Mouse (Mus musculus) urinary bladder, postnatal 25 days (tissue): ENCODE data around the gene Supv3l1.
"Not testable (repeated sequence)": the region's sequence is repeated elsewhere in the genome, so short reads cannot be mapped to it uniquely, and the experiment has no call there.

Experiments used
- DNase-seq: peaks from one replicate; pipeline ENCODE4 v3.0.0; 2022; ENCODE audit warnings: low spot score

Gene Supv3l1

DNA sequence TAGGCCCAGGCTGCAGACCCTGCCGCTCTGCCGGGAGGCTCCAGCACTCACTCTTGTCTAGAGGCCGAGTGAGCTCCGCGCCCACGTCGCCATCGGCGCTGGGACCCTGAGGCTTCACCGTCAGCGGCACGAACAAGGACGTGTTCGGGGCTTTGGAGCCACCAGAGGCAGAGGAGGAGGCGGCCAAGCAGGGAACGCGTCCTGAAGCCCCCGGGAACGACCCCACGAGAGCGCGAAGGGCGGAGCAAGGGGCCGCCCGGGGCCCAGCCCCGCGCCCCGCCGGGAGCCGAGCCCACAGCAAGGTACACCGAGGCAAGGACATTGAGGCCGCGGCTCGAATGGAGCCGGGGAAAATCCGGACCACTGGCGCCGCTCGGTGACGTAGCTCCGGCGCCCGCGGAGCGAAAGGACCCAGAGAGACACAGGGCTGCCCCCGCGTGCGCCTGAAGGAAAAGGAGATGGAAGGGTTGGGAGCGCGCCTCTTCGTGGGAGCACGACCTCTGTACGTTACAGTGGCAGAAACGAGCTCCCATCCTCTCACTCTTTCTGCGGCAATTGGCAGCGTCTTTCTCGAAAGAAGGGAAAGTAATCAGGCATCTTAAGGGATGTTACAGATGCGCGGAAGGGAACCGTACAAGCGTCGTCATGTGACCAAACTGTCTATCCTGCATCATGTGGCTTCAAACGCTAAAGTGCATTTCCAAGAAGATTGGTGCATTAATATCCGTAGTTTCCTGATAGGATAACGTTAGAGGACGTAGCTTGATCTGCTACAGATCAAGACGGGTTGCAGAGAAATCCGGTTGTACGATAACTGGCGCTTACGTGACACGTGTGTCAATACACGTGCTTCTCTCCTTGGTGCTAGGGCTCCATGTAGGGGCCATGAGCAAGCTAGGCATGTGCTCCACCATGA is at the start of gene Supv3l1, which contains the start of gene 4930507D05Rik:
Gene Supv3l1 (minus strand): TSS at position 375 of the 916 bp plus-strand sequence.
Gene 4930507D05Rik (plus strand): TSS at position 126 of the 916 bp plus-strand sequence.
- peak; percentile 96 for DNase-seq

DNA sequence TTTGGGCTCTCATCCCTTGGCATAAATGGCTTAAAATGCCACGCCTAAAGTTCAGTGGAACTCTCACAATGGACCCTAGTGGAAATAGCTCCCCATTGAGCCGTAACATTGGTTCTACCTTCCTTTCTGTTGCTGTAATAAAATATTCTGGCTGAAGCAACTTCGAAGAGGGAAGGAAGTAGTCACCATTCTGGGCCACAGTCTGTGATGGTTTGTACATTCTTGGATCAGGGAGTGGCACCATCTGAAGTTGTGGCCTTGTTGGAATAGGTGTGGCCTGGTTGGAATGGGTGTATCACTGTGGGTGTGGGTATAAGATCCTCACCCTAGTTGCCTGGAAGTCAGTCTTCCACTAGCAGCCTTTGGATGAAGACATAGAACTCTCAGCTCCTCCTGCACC is 42.1 kb upstream of the Supv3l1 start:
- DNase-seq, result not testable (repeated sequence)

DNA sequence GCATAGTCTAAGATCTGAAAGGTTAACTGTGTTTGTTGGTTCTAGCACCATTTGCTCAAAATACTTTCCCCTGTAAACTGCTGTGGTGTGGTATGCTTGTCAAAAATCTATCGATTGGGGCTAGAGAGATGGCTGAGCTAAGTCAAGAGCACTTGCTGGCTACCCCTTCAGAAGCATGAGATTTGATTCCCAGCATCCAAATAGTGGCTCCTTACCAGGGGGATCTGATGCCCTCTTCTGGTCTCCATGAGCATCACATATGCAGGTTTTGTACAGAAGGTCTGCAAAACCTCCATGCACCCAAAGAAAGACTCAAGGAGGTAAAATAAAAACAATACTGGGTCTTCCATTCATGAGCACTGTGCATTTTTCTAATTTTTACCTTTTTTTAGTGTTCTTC is 38.7 kb upstream of the Supv3l1 start:
- DNase-seq, result no peak

DNA sequence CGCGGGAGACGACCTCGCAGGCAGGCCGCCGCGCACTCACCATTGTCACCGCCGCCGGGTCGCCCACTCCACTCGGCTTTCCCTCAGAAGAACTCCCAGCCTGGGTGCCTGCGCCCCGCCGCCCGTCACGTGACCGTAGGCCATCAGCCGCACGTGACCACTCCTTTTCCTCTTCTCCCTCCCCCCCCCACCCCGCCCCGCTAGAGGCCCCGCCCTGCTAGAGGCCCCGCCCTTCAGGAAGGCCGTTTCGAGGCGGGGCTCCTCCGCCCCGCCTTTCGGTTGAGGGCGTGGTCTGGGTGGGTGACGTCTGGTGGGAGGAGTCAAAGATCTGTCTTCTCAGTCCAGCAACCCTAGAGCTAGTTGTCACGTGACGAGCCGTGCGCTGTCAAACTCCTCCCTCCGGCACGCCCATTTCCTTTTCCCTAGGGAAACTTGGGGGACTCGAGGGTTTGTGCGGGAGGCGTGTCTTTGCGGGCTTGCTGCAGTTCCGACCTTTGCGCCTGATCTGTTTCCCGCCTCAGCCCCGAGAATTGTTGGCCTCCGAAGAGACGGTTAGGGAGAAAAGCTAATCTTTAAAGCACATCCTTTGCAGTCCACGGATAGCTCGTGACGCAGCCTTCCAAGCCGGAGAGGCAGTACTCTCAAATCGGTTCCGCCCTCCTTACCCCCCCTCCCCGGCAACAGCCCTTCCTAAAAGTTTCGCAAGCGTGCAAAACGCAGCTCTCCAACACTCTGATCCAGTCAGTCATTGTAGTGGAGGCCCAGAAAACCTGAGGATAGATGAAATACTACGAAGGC is 37.3 kb upstream of the Supv3l1 start, which contains the start of gene Vps26a:
Gene Vps26a (minus strand): TSS at position 188 of the 798 bp plus-strand sequence.
- peak; percentile 97 for DNase-seq

DNA sequence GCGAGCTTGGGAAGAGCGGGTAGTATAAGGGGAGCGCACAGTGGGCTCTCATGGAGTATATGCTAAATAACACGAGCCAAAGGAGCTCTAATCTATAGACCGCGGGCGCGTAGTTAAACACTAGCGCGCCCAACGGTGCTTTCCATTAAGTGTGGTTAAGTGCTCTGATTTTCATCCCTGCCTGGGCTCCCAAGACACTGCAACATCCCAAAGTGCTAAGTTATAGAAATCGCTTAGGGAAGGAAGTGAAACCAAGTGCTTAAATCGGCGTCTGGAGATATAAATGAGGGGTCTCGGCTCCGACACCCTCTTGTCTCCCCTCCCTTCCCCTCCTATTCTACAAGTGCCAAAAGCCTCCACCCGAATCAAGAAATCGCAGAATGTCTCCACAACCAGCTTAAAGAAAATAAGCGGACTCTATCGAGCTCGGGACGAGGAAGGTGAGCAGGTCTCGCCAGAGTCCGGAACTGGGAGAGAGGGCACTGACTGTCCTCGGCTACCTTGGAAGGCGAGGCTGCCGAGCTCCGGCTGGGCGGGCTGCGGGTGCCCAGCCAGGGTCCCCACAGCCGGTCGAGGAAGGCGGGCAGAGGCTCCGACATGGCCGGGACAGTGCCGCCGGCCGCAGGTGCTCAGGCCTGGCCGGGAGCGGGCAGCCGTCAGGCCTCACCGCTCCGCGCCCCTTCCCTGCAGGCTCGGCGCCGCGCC is 36.5 kb upstream of the Supv3l1 start:
- peak; percentile 17 for DNase-seq

DNA sequence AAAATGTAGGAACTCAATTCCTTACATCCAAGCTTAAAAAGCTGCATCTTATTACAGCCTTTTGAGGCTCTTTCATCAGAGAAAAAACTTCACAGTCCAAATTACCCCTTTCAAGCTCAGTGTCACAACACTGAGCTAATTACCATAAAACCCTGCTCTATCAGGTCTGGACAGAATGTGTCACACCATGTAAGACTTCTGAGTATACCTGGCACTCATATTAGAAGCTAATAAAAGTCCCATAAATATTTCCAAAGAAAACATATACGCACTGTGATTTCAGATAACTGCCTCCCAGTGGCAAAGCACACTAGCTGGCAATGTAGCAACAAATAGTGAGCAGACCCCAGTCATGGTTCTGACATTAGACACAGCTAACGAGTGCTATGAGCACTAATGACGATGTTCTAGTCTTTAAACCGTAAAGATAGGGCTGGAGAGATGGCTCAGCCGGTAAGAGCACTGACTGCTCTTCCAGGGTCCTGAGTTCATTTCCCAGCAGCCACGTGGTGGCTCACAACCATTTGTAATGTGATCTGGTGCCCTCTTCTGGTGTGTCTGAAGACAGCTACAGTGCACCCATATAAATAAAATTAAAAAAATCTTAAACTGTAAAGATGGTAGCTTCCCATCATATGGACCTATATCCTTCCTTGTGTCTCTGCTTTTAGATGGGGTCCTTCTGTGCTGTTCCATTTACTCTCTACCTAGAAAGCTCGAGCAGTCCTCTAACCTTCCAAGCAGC is 31.7 kb upstream of the Supv3l1 start:
- DNase-seq, result no peak

DNA sequence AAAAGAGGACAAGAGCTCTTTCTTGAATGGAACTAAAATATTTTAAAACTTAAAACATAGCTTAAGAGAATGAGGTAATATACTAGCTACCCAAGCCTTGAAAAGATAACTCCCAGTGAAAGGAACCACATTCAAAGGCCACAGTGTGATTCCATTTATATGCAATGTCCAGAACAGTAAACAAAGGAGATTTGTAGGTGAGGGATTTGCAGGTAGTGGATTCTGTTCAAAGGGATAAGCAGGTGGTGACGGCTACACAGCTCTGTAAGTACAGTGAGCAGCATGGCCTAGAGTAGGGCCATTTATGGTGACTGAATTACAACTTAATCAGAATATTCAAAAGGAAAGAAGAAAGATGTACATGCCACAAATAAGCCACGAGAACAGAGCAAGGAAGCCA is 27.4 kb upstream of the Supv3l1 start:
- no peak for DNase-seq

DNA sequence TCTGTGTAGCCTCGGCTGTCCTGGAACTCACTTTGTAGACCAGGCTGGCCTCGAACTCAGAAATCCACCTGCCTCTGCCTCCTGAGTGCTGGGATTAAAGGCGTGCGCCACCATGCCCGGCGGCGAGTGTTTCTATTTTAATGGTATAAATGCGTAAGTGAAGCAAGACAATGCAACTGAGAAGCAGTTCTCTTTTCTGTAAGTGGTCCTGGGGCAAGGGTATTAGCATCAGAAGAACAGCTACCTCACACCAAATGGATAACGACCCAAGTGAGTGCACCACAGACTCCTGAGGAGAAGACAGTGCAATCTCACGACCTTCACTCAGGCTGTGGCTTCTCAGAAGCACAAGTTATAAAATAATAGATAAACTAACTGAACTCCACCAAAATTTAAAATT is 25.4 kb upstream of the Supv3l1 start:
- DNase-seq, result no peak

DNA sequence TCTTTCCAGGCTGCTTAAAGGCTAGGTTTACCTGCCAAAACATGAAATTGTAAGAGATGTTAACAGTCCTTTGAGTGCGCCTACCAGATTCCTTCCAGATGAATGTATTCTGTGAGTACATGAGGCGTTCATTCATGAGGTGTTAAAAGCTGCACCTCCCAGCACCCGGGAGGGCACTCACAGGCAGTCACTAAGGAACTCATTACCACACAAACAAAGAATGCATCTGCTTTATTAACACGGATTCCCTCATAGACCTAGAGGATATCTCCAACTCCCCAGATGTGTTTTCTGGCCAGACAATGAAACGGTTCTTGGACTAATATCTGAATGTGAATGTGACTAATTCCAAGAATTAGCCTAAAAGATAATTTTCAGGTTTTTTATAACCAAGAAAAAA is 21.6 kb upstream of the Supv3l1 start:
- DNase-seq, result no peak

DNA sequence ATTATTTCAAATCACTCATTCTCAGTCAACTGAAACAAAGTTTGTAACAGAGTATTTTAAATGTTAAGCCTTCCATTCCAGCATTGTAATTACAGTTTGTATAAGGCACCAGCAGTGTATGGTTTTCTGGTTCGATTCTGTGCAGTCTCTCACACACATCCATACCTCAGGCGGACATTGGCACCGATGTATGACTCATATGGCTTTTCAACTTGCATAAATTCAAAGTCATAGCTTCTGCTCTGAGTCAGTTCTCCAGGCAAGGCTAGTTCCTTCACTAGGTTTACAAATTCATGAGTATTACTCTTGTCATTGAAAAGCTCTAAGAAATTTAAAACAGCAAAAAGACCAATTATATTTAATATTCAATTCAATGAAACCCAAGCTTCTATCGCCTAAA is 20.2 kb upstream of the Supv3l1 start:
- no peak for DNase-seq

DNA sequence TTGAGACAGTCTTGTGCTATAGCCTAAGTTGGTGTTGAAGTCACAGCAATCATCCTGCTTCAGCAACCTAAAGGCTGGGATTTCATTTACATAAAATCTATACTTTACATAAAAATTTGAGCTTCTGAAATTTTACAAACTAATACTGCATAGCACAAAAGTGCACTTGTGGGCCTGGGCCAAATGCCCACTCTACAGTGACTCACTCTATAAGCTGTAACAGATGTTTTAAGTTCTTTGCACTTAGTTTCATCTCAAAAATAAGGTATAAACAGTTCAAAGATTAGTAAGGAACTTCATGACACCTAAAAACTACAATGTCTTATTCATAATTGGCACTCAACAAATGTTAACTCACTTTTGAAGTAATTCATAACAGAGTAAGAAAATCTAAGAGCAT is 11.8 kb upstream of the Supv3l1 start:
- DNase-seq, result no peak

DNA sequence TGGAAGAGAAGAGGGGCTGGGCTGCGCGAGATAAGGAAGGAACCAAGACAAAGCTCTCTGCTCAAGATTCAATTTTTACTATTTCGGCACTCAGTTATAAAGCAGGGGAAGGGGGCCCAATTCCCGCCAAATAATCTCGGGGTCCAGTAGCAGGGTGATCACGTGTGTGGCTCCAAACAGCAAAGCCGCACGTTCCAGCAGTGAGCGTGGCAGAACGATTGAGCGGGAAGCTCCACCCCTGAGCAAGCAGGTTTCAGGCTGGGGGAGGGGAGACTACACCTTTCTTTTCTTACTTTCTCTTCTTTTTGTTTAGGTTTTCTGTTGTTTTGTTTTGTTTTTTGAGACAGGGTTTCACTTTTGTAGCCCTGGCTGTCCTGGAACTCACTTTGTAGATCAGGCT is 2.5 kb upstream of the Supv3l1 start:
- not testable (repeated sequence) for DNase-seq

DNA sequence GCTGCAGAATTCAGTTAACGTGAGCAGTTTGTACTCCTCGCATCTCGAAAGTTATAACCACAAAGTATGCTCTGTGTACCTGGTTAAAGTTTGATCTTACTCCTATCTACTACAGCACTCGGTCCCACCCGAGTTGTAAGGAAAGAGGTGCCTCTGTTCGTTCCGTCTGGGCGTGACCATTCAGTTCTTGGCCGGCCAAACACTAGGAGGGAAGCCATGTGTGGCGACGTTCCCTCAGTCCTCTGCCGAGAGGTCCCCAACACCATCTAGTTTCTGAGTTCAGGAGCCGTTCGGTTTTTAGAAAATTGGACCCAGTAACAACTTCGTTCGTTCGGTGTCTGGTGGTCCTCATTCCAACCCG is 722 bp upstream of the Supv3l1 start:
- peak; percentile 7 for DNase-seq

DNA sequence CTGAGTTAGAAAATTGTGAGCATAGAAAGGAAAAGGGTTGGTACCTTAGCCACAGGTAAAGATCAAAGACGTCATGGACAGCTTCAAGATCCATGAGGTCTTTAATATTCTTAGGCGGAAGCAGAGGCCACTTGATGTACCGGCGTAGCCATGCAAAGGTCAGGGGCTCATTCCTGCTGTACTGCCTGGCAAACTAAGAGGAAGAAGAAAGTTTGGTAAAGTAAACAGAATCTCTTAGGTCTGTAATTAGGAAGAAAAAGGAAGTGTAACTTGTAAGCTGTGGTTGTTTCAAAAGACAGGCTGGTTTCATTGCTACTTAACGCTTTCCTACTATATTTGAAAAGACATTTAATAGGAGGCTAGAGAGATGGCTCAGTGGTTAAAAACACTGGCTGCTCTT is 19.1 kb downstream of the Supv3l1 start:
- no peak for DNase-seq

DNA sequence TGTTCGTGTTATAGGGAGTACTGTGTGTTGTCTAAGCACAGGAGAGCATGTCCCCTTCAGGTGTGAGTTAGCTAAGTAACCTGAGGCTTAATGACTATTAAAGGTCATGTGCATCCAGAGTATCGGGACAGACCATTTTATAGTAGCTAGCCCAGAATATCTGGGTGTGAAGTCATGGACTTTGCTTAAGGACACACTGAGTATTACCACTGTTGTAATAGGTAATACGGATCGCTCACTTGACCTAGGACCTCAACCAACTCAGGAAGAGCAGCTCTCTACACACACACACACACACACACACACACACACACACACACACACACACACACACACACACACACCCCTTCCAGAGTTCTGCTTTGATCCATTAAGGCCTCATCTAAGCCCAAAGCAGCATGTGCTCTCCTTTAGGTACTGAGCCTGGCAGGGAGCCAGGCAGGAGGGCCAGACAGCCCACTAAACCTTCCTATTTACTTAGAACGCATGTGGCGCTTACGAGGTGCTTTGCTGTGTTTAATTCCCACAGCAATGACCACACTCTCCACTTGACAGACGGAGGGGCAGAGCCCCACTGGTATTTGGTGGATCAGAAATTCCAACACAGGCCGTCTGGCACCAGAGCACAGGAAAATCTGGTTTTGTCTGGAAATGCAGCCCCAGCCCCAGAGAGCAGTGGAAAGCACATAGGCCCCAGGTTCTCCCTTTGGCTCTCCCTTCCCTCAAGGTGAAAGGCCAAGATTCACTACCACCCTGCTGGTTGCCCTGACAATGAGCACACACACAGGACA is 24.3 kb downstream of the Supv3l1 start:
- no peak for DNase-seq

DNA sequence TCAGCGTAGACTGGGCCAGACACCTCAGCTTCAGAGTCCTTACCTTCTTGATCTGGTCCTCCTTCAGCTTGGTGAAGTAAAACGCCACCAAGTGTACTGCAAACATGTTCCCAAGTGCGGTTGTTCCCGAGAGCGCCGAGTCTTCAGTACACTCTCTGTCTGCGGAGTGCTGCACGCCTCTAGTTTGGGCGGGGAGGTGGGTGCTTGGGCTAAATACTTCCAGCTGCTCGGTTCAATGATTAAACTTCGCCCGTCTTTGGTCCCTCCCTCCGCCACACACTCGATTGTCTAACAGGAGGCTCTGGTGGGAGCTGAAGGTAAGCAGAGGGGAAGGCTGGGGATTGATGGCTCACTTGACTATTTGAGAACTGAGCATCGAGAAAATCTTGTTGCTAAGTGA is 27.3 kb downstream of the Supv3l1 start, which contains the start of gene Hkdc1:
Gene Hkdc1 (minus strand): TSS at position 237 of the 400 bp plus-strand sequence.
- no peak for DNase-seq

DNA sequence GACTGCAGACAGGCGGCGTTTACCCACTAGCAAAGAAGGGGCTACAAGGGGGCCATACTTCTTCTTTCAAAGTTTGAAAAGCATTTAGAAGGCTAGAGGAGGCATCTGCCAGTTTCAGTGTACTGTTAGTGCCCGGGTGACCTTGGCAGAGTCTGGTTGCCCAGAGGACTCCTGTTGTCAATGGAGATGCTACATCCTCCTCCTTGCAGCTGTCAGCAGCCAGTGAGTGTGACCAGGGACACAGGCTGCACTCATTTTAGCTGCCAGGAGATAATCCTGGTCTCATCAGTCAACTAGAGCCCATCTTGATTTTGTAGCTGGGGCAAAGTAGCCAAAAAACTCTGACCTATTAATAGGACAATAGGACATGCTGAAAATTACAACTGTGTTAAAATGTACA is 28.4 kb downstream of the Supv3l1 start:
- no peak for DNase-seq

DNA sequence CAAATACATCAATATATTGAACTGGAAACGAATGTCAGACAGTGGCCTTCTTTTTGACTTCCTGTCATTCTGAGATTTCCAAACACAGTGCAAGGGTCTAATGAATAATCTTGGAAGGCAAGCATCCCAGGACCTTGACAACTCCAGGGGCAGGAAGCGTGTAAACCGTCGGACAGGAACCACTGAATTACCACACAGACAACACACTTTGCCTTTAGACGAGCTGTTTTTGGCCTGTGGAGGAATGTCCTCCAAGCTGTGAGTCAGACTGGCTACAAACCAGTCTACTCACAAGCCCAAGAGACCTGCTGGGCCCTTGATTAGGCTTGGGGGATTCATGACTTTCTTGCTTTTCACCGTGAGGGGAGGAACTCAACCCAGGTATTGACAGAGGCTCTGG is 29.1 kb downstream of the Supv3l1 start:
- DNase-seq, result no peak

DNA sequence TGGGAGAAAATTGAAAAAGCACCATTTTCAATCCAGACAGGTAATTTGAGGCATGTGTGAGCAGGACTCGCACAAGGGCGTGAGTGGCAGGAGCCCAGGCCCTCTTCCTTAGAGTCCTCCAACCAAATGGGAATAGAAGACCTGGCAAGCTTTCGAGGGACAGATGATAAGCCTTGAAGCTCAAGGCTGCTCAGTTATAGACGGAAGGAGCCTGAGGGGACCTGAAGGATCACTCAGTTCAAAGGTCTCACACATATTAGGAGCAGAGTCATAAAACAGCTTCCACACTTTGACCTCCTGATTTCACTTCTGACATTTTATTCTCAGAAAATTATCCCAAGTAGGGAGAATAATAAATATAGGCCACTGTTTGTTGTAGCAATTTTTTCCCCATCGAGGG is 30.1 kb downstream of the Supv3l1 start:
- no peak for DNase-seq

DNA sequence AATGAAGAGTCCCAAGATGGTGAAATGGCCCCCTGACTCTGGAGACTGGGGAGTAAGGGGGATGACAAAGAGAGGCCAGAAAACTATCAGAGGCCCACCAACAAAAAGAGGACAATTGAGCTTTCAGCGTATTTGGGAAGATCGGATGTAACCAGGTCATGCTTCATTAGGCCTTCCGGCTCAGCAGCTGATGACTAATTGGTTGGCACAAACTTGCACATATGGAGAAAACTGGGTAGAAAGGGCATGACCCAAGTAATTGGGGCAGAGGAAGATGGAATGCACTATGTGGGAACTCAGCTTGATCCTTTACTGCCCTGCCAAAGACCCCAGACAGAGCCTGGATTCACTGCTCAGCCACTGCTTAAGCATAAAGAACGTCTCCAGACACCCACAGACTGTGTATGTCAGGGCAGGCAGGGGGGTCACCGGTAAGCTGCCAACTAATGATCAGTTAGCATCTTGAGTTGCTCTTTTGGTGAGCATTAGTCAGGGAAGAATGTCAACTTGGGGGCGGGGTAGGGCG is 30.6 kb downstream of the Supv3l1 start:
- no peak for DNase-seq

DNA sequence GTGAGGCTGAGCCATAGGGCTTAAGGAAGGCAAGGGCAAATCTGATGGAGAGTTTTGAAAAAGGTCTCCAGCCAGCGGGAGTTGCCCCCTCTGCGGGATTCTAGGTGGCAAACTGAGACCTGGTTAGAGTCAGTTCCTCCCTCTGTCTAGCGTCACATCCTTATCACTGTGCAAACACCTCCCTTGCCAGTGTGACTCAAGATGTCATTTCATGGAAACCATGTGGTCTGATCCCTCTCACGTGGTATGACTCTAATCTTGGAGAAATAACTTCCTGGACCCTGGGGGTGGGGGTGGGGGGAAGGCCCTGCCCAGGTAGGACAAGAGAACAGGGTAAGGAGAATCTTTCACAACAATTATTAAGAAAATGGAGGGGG is 35.9 kb downstream of the Supv3l1 start:
- DNase-seq, result no peak
